Mouse (Mus musculus): ENCODE measurements at regions not wholly inside any gene's neighbourhood (a gene's known extent, or its start where the extent isn't known, plus 50 kb on each side); places are given as distances from the start of the nearest gene placed in this dataset.

- H3K4me2 ChIP-seq (replicated peaks): peak overlapping the region; percentile 41
- H3K4me1 ChIP-seq: peaks cover 46% of the 10 kb centered on the region
- WGBS: 19% methylated on average over 3 of the region's 3 CpGs
- H3K9me3 ChIP-seq: no peaks in the 10 kb centered on the region
- no peaks in the 10 kb centered on the region for H3K36me3 ChIP-seq
- H3K4me3 ChIP-seq: no peak overlapping the region
- no peaks in the 10 kb centered on the region for H3K27me3 ChIP-seq
- peak overlapping the region; percentile 37; the same call in 1 of the 2 replicates for H3K9ac ChIP-seq (replicated peaks)
- peak overlapping the region; percentile 96 for H3K27ac ChIP-seq (replicated peaks)
- no peak for ATAC-seq (ENCODE audit: low FRiP score, low read depth)
Measured at GRCm38 (mm10) chr8:126538136-126538535, 55.6 kb downstream of the Irf2bp2 start.

GRCm38 (mm10) chr8:126536928-126537618 is 56.7 kb downstream of the Irf2bp2 start:
- H3K4me3 ChIP-seq: no peak overlapping the region
- no peaks in the 10 kb centered on the region for H3K9me3 ChIP-seq
- H3K4me1 ChIP-seq: peaks cover 48% of the 10 kb centered on the region
- H3K9ac ChIP-seq (replicated peaks): peak overlapping the region; percentile 24; the same call in 1 of the 2 replicates
- peak overlapping the region; percentile 96 for H3K27ac ChIP-seq (replicated peaks)
- no peaks in the 10 kb centered on the region for H3K36me3 ChIP-seq
- H3K4me2 ChIP-seq (replicated peaks): peak overlapping the region; percentile 41
- no peaks in the 10 kb centered on the region for H3K27me3 ChIP-seq
- WGBS: 11% methylated on average over 6 of the region's 6 CpGs
- peak; percentile 53 for ATAC-seq (ENCODE audit: low FRiP score, low read depth)

GRCm38 (mm10) chr8:126536132-126536927 is 57.5 kb downstream of the Irf2bp2 start:
- WGBS: 20% methylated on average over 11 of the region's 11 CpGs
- no peaks in the 10 kb centered on the region for H3K27me3 ChIP-seq
- peak overlapping the region; percentile 41 for H3K4me2 ChIP-seq (replicated peaks)
- no peaks in the 10 kb centered on the region for H3K9me3 ChIP-seq
- peaks cover 51% of the 10 kb centered on the region for H3K4me1 ChIP-seq
- no peaks in the 10 kb centered on the region for H3K36me3 ChIP-seq
- no peak overlapping the region for H3K4me3 ChIP-seq
- peak; percentile 7; the same call in 1 of the 2 replicates for ATAC-seq (ENCODE audit: low FRiP score, low read depth)
- H3K27ac ChIP-seq (replicated peaks): peak overlapping the region; percentile 96
- H3K9ac ChIP-seq (replicated peaks): peak overlapping the region; percentile 24; the same call in 1 of the 2 replicates

GRCm38 (mm10) chr8:126532284-126532974 is 57.6 kb upstream of the Tarbp1 start:
- no peak overlapping the region for H3K27ac ChIP-seq (replicated peaks)
- no peaks in the 10 kb centered on the region for H3K27me3 ChIP-seq
- H3K4me1 ChIP-seq: peaks cover 30% of the 10 kb centered on the region
- no peaks in the 10 kb centered on the region for H3K36me3 ChIP-seq
- no peaks in the 10 kb centered on the region for H3K9me3 ChIP-seq
- H3K9ac ChIP-seq (replicated peaks): no peak overlapping the region
- ATAC-seq (ENCODE audit: low FRiP score, low read depth): no peak
- no peak overlapping the region for H3K4me3 ChIP-seq
- no peak overlapping the region for H3K4me2 ChIP-seq (replicated peaks)
- 38% methylated on average over 7 of the region's 7 CpGs for whole genome bisulfite sequencing

GRCm38 (mm10) chr8:126531459-126531858 is 56.6 kb upstream of the Tarbp1 start:
- Histone ChIP-seq H3K9ac (replicated peaks) (no peak overlapping the region), H3K36me3 (no peaks in the 10 kb centered on the region), H3K9me3 (no peaks in the 10 kb centered on the region), H3K4me3 (no peak overlapping the region), H3K27ac (replicated peaks) (no peak overlapping the region), H3K27me3 (no peaks in the 10 kb centered on the region), H3K4me2 (replicated peaks) (no peak overlapping the region), H3K4me1 (peaks cover 21% of the 10 kb centered on the region)
- no peak for ATAC-seq (ENCODE audit: low FRiP score, low read depth)
- WGBS: 78% methylated on average over 7 of the region's 7 CpGs

GRCm38 (mm10) chr8:126529409-126529808 is 54.5 kb upstream of the Tarbp1 start:
- Histone ChIP-seq H3K36me3 (no peaks in the 10 kb centered on the region), H3K4me2 (replicated peaks) (no peak overlapping the region), H3K4me1 (0 out of 2 replicates have a peak, but pooled peaks cover 9% of the 10 kb centered on the region), H3K27ac (replicated peaks) (no peak overlapping the region), H3K9ac (replicated peaks) (no peak overlapping the region), H3K9me3 (no peaks in the 10 kb centered on the region), H3K27me3 (no peaks in the 10 kb centered on the region), H3K4me3 (no peak overlapping the region)
- WGBS: 59% methylated on average over 3 of the region's 3 CpGs
- ATAC-seq (ENCODE audit: low FRiP score, low read depth): no peak

- no peak overlapping the region for H3K27ac ChIP-seq (replicated peaks)
- H3K4me2 ChIP-seq (replicated peaks): no peak overlapping the region
- WGBS: 78% methylated on average over 9 of the region's 9 CpGs
- H3K9me3 ChIP-seq: no peaks in the 10 kb centered on the region
- 0 out of 2 replicates have a peak, but pooled peaks cover 9% of the 10 kb centered on the region for H3K4me1 ChIP-seq
- no peaks in the 10 kb centered on the region for H3K36me3 ChIP-seq
- ATAC-seq (ENCODE audit: low FRiP score, low read depth): no peak
- no peak overlapping the region for H3K4me3 ChIP-seq
- H3K9ac ChIP-seq (replicated peaks): no peak overlapping the region
- no peaks in the 10 kb centered on the region for H3K27me3 ChIP-seq
Measured at GRCm38 (mm10) chr8:126528434-126529080, 53.7 kb upstream of the Tarbp1 start.

GRCm38 (mm10) chr8:126526864-126527571 is 52.2 kb upstream of the Tarbp1 start:
- no peaks in the 10 kb centered on the region for H3K9me3 ChIP-seq
- no peak overlapping the region for H3K4me3 ChIP-seq
- no peak overlapping the region for H3K9ac ChIP-seq (replicated peaks)
- H3K27me3 ChIP-seq: no peaks in the 10 kb centered on the region
- no peak for ATAC-seq (ENCODE audit: low FRiP score, low read depth)
- no peak overlapping the region for H3K4me2 ChIP-seq (replicated peaks)
- no peak overlapping the region for H3K27ac ChIP-seq (replicated peaks)
- WGBS: 67% methylated on average over 14 of the region's 14 CpGs
- no peaks in the 10 kb centered on the region for H3K36me3 ChIP-seq
- H3K4me1 ChIP-seq: 0 out of 2 replicates have a peak, but pooled peaks cover 6% of the 10 kb centered on the region

- Histone ChIP-seq H3K36me3 (no peaks in the 10 kb centered on the region), H3K27me3 (no peaks in the 10 kb centered on the region), H3K27ac (replicated peaks) (no peak overlapping the region), H3K9me3 (no peaks in the 10 kb centered on the region), H3K4me2 (replicated peaks) (no peak overlapping the region), H3K4me1 (0 out of 2 replicates have a peak, but pooled peaks cover 4% of the 10 kb centered on the region), H3K4me3 (no peak overlapping the region), H3K9ac (replicated peaks) (no peak overlapping the region)
- ATAC-seq (ENCODE audit: low FRiP score, low read depth): no peak
- 93% methylated on average over 1 of the region's 1 CpGs for WGBS
Measured at GRCm38 (mm10) chr8:126525575-126525974, 50.7 kb upstream of the Tarbp1 start.
